Mouse (Mus musculus) MEL (cell line): ENCODE results near the gene Ptrh2. TPM values are rescaled to one million over a fixed set of nuclear protein-coding genes. Genes with fewer than 3 reads are reported as not detected.
"Not testable (repeated sequence)": the region's sequence is repeated elsewhere in the genome, so short reads cannot be mapped to it uniquely, and the experiment has no call there.

ENCODE experiments used
- DNase-seq: peaks from one replicate; pipeline ENCODE4 v3.0.0; 2011; ENCODE audit warnings: low read depth, low spot score
- H3K27ac ChIP-seq: 2 replicates; pipeline ENCODE4 v1.5.1; 2012; ENCODE audit warnings: low read depth, mild to moderate bottlenecking, control low read depth, low read length, moderate library complexity; ENCODE audit not compliant: control insufficient read depth
- H3K27me3 ChIP-seq, 2 experiments: fragments of 150-350 bp in 1 of 2; sonication (generic) in 1 of 2; 2 replicates each; pipeline ENCODE4 v1.6.1; 2012; ENCODE audit warnings: low read length in 2 of 2, mild to moderate bottlenecking in 2 of 2, improper control_type of control experiment in 1 of 2, moderate library complexity in 1 of 2; ENCODE audit not compliant: insufficient read depth in 2 of 2, control insufficient read depth in 1 of 2
- H3K36me3 ChIP-seq, 2 experiments: 2 replicates each; pipeline ENCODE4 v1.6.1; 2012 to 2014; ENCODE audit warnings: low read length in 2 of 2, improper control_type of control experiment in 1 of 2, inconsistent platforms in 1 of 2, mild to moderate bottlenecking in 1 of 2; ENCODE audit not compliant: insufficient read depth in 2 of 2, control insufficient read depth in 1 of 2
- H3K4me1 ChIP-seq, 2 experiments: fragments of 150-350 bp in 1 of 2; sonication (generic) in 1 of 2; 2 replicates each; pipeline ENCODE4 v1.6.1; 2012; ENCODE audit warnings: low read length in 2 of 2, improper control_type of control experiment in 1 of 2, mild to moderate bottlenecking in 1 of 2; ENCODE audit not compliant: insufficient read depth in 2 of 2, control insufficient read depth in 1 of 2
- H3K4me3 ChIP-seq, 2 experiments: fragments of 150-350 bp in 1 of 2; sonication (generic) in 1 of 2; 2 replicates each; pipeline ENCODE4 v1.5.1; 2012; ENCODE audit warnings: low read depth in 2 of 2, low read length in 2 of 2, mild to moderate bottlenecking in 2 of 2, moderate library complexity in 2 of 2, control low read depth in 1 of 2, improper control_type of control experiment in 1 of 2; ENCODE audit not compliant: control insufficient read depth in 1 of 2, insufficient read depth in 1 of 2
- H3K79me2 ChIP-seq: 2 replicates; pipeline ENCODE4 v1.6.1; 2012; ENCODE audit warnings: mild to moderate bottlenecking, low read length, moderate library complexity; ENCODE audit not compliant: control insufficient read depth, poor library complexity, insufficient read depth
- H3K9ac ChIP-seq: 2 replicates; pipeline ENCODE4 v1.6.1; 2012; ENCODE audit warnings: low read depth, mild to moderate bottlenecking, control low read depth, low read length, moderate library complexity; ENCODE audit not compliant: control insufficient read depth, poor library complexity, severe bottlenecking
- H3K9me3 ChIP-seq: fragments of 150-350 bp; sonication (generic); replicated peaks from 2 replicates; pipeline ENCODE4 v1.6.1; 2012; ENCODE audit warnings: mild to moderate bottlenecking, low read length, improper control_type of control experiment, moderate library complexity; ENCODE audit not compliant: insufficient read depth
- CHD1 ChIP-seq: IDR thresholded peaks from 2 replicates; pipeline ENCODE4 v1.6.1; 2012; ENCODE audit warnings: low read depth, mild to moderate bottlenecking, inconsistent platforms, low read length, improper control_type of control experiment
- CTCF ChIP-seq, 3 experiments: IDR thresholded peaks in 2 of 3; conservative IDR thresholded peaks in 1 of 3; 2 replicates each; pipeline ENCODE4 v1.5.1; 2011 to 2012; ENCODE audit warnings: low read length in 3 of 3, low read depth in 2 of 3, mild to moderate bottlenecking in 2 of 3, improper control_type of control experiment in 1 of 3, inconsistent platforms in 1 of 3, mixed read lengths in 1 of 3, moderate library complexity in 1 of 3; ENCODE audit not compliant: control insufficient read depth in 1 of 3, insufficient read depth in 1 of 3, poor library complexity in 1 of 3, severe bottlenecking in 1 of 3
- E2F4 ChIP-seq: IDR thresholded peaks from 2 replicates; pipeline ENCODE4 v1.6.1; 2011; ENCODE audit warnings: low read depth, low read length, improper control_type of control experiment, borderline replicate concordance
- EP300 ChIP-seq, 2 experiments: IDR thresholded peaks; 2 replicates each; pipeline ENCODE4 v1.6.1; 2011; ENCODE audit warnings: improper control_type of control experiment in 2 of 2, low read length in 2 of 2, low read depth in 1 of 2, mild to moderate bottlenecking in 1 of 2
- ETS1 ChIP-seq: IDR thresholded peaks from 2 replicates; pipeline ENCODE4 v1.6.1; 2012; ENCODE audit warnings: low read depth, mild to moderate bottlenecking, inconsistent platforms, low read length, improper control_type of control experiment, moderate library complexity
- GATA1 ChIP-seq: IDR thresholded peaks from 2 replicates; pipeline ENCODE4 v1.6.1; 2011; ENCODE audit warnings: low read depth, low read length, improper control_type of control experiment
- MEF2A ChIP-seq: IDR thresholded peaks from 2 replicates; pipeline ENCODE4 v1.6.1; 2014; ENCODE audit warnings: low read depth, mild to moderate bottlenecking, inconsistent platforms, low read length, improper control_type of control experiment; ENCODE audit not compliant: poor library complexity, insufficient replicate concordance, severe bottlenecking; ENCODE audit errors: extremely low read depth
- MXI1 ChIP-seq: IDR thresholded peaks from 2 replicates; pipeline ENCODE4 v1.6.1; 2011; ENCODE audit warnings: mild to moderate bottlenecking, low read depth, low read length, improper control_type of control experiment
- MYC ChIP-seq: IDR thresholded peaks from 2 replicates; pipeline ENCODE4 v1.6.1; 2011; ENCODE audit warnings: low read depth, mild to moderate bottlenecking, low read length, improper control_type of control experiment, moderate library complexity
- RAD21 ChIP-seq: IDR thresholded peaks from 2 replicates; pipeline ENCODE4 v1.6.1; 2011; ENCODE audit warnings: mild to moderate bottlenecking, low read depth, low read length, improper control_type of control experiment
- SIN3A ChIP-seq: IDR thresholded peaks from 2 replicates; pipeline ENCODE4 v1.6.1; 2012; ENCODE audit warnings: low read length, improper control_type of control experiment, inconsistent platforms
- SMC3 ChIP-seq: IDR thresholded peaks from 2 replicates; pipeline ENCODE4 v1.6.1; 2011; ENCODE audit warnings: low read depth, low read length, improper control_type of control experiment
- TCF12 ChIP-seq: IDR thresholded peaks from 2 replicates; pipeline ENCODE4 v1.6.1; 2014; ENCODE audit warnings: low read depth, mild to moderate bottlenecking, inconsistent platforms, low read length, improper control_type of control experiment, moderate library complexity
- USF1 ChIP-seq: IDR thresholded peaks from 2 replicates; pipeline ENCODE4 v1.6.1; 2014; ENCODE audit warnings: low read depth, mild to moderate bottlenecking, inconsistent platforms, low read length, improper control_type of control experiment, moderate library complexity
- polyA plus RNA-seq, 2 experiments: library from polyadenylated mRNA; stranded (reverse) in 1 of 2; unstranded in 1 of 2; fragments of >175 nt in 1 of 2; fragments of >200 nt in 1 of 2; gene quantifications; 2 replicates each; pipeline versions ENCODE4 v1.2.1 to v1.2.4; 2012; ENCODE audit warnings: low replicate concordance in 2 of 2, low read depth in 1 of 2; ENCODE audit not compliant: insufficient read length in 2 of 2, insufficient read depth in 1 of 2, missing spikeins in 1 of 2
- total RNA-seq: library from RNA; depleted of rRNA; stranded (reverse); fragments of 300-350 nt; gene quantifications from 2 replicates; pipeline ENCODE4 v1.2.3, GENCODE M21; 2012

The Ptrh2 gene
- total and polyA plus RNA-seq, 3 experiments: 30.0 to 40.3 TPM; not detected in 1

GRCm38 (mm10) chr11:86734993-86735392 is 51.2 kb downstream of the Ptrh2 start:
- Histone ChIP-seq H3K4me3 (no peak overlapping the region), H3K27me3 (no peaks in the 10 kb centered on the region), H3K4me1 (peaks cover 13 to 25% of the 10 kb centered on the region in 2 experiments), H3K9me3 (no peaks in the 10 kb centered on the region), H3K27ac (no peak overlapping the region), H3K79me2 (peaks cover 41% of the 10 kb centered on the region), H3K9ac (no peak overlapping the region), H3K36me3 (peaks cover 58 to 67% of the 10 kb centered on the region in 2 experiments)
- no peak for DNase-seq
- TF ChIP-seq GATA1 (peak; percentile 49; the same call in 1 of the 2 replicates), EP300 (IDR thresholded peaks at IDR 0.05; ENCODE audit: low read depth in 1 of 2, low read length in 2 of 2) (peak in 1 of 2 experiments; percentile 42; a peak in 2 of 4 replicates), E2F4 (no peak), SIN3A (0 out of 2 replicates have a peak, but pooled peaks have one; percentile 21), USF1 (no peak), CHD1 (no peak), ETS1 (peak; percentile 84), TCF12 (peak; percentile 58; the same call in 1 of the 2 replicates), MEF2A (peak; percentile 97; the same call in 1 of the 2 replicates)

DNA sequence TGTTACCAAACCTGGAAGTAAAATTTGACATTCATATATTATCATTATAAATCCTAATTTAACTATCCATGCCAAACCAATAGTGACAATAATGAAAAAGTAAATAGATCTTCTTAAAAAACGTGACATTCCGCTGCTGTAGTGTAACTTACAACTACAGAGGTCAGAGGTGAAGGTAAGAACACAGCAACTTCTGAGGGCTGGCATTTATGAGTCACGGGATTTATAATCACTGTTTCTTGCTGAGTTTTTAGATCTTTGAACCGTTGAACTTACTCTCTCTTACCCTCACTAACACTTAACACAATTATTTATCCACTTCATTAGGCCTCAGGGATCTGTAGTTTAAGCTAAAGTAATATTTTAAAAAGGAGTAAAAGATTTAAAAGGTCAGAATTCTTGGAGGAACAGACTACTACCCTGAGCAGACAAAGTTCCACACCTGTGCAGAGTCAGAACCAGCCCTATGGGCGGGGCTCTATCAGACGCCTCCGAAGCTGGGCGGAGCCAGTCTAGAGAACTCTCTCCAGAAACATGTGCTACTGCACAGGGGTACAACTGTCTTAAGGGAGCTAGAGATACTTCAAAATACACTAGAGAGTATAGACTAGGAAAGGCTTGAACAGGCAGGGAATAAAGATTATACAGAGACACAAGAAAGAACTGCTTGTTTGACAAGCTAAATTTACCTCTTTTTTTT is 53.7 kb downstream of the Ptrh2 start:
- Histone ChIP-seq H3K27ac (no peak overlapping the region), H3K4me1 (peaks cover 32 to 44% of the 10 kb centered on the region in 2 experiments), H3K4me3 (no peak overlapping the region), H3K36me3 (peaks cover 48 to 77% of the 10 kb centered on the region in 2 experiments), H3K9me3 (no peaks in the 10 kb centered on the region), H3K79me2 (peaks cover 59% of the 10 kb centered on the region), H3K27me3 (no peaks in the 10 kb centered on the region), H3K9ac (no peak overlapping the region)
- TF ChIP-seq MYC (0 out of 2 replicates have a peak, but pooled peaks have one; percentile 24), SIN3A (peak; percentile 38; the same call in 1 of the 2 replicates), MXI1 (peak; percentile 62; the same call in 1 of the 2 replicates), EP300 (IDR thresholded peaks at IDR 0.05; ENCODE audit: low read depth in 1 of 2, low read length in 2 of 2) (no peak)
- no peak for DNase-seq

DNA sequence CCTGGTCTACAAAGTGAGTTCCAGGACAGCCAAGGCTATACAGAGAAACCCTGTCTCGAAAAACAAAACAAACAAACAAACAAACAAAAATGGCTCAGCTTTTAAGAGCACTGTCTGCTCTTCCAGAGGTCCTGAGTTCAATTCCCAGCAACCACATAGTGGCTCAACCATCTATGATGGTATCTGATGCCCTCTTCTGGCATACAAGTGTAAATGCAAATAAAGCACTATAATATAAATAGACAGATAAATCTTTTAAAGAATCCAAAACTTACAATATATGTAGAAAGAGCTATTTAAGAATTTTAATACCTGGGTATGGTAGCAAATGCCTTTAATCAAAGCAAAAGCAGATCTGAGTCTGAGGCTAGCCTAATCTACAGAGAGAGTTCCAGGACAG is 54.5 kb downstream of the Ptrh2 start:
- peaks cover 32 to 47% of the 10 kb centered on the region in 2 experiments for H3K4me1 ChIP-seq
- peaks cover 59% of the 10 kb centered on the region for H3K79me2 ChIP-seq
- TF ChIP-seq SMC3 (peak; percentile 3; the same call in 1 of the 2 replicates), CTCF (IDR thresholded peaks at IDR 0.05 in 2 of 3, conservative IDR thresholded peaks at IDR 0.05 in 1 of 3; ENCODE audit: control insufficient read depth in 1 of 3, insufficient read depth in 1 of 3, low read depth in 2 of 3, low read length in 3 of 3, poor library complexity in 1 of 3, severe bottlenecking in 1 of 3) (peak in 2 of 3 experiments; percentile 15 to 36; a peak in 1 of 6 replicates), RAD21 (peak; percentile 21)
- TF ChIP-seq, all 39 proteins: peak for 3; not testable (repeated sequence) for 36
- H3K9ac ChIP-seq, H3K27me3 ChIP-seq, H3K9me3 ChIP-seq, H3K27ac ChIP-seq, H3K4me3 ChIP-seq: not testable (repeated sequence)
- DNase-seq: peak; percentile 49
- peaks cover 45 to 83% of the 10 kb centered on the region in 2 experiments for H3K36me3 ChIP-seq
